Mouse (Mus musculus) testis, adult 2 months (tissue): ENCODE results near the gene Cenpa.

Experiments used
- CTCF ChIP-seq: fragments of 200-500 bp; IDR thresholded peaks from 2 replicates; pipeline ENCODE4 v1.5.1; 2012; ENCODE audit warnings: low read depth, mild to moderate bottlenecking, inconsistent platforms, low read length, moderate library complexity; ENCODE audit not compliant: control insufficient read depth, insufficient read depth, insufficient replicate concordance
- POLR2A ChIP-seq: fragments of 200-500 bp; IDR thresholded peaks from 2 replicates; pipeline ENCODE4 v1.6.1; 2012; ENCODE audit warnings: low read depth, mild to moderate bottlenecking, inconsistent platforms, low read length, moderate library complexity; ENCODE audit not compliant: control insufficient read depth

DNA sequence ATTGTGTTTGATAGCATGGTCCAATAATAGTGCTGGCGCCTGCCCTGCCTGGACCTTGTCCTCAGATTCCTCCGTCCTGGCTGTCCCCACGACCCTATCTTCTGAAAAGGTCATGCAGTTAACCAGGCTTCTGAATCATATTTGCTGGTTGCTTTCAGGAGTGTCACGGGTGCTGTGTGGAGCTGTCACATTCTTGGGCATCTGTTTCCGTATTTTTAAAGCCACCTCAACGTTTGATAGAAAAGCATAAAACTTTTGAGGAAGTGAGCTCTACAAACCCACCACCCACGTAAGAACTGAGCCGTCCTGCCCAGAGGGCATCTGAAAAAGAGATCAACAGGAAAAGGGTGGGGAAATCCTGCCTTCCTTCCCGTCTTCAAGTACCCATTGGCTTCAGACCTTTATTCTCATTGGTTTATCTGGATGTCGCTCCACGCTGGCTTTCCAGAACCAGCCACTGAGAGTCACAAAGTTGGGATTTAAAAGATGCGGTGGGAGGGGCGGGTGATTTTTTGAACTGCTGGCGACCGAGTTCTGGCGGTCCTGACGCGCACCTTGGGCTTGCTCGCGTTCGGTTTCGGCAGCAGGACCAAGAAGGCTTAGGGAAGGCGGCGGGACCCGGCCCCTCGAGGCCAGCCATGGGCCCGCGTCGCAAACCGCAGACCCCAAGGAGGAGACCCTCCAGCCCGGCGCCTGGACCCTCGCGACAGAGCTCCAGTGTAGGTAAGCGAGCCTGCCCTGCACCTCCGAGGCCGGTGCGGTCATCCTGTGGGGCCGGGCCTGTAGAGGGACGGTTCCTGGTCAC lies at the start of gene Cenpa:
- TF ChIP-seq CTCF, result no peak
- TF ChIP-seq POLR2A, result peak; percentile 25; the same call in 1 of the 2 replicates
